Mouse (Mus musculus) brain, embryonic 14.5 days (tissue): ENCODE data around the gene Hsd17b14. TPM values are rescaled to one million over a fixed set of nuclear protein-coding genes. Genes with fewer than 3 reads are reported as not detected.
A peak's percentile ranks its signal among the peaks of the same experiment; 100 is the strongest.
"Not testable (repeated sequence)": the region's sequence is repeated elsewhere in the genome, so short reads cannot be mapped to it uniquely, and the experiment has no call there.

ENCODE experiments used
- DNase-seq: peaks from one replicate; pipeline ENCODE4 v3.0.0-alpha.2; 2011; ENCODE audit warnings: low read depth
- CTCF ChIP-seq: fragments of 200-500 bp; IDR thresholded peaks from 2 replicates; pipeline ENCODE4 v1.5.1; 2012; ENCODE audit warnings: inconsistent platforms, mild to moderate bottlenecking, moderate library complexity, borderline replicate concordance; ENCODE audit not compliant: insufficient read depth, insufficient read length; ENCODE audit errors: extremely low read depth
- POLR2A ChIP-seq: fragments of 200-500 bp; IDR thresholded peaks from 2 replicates; pipeline ENCODE4 v1.6.1; 2012; ENCODE audit warnings: mild to moderate bottlenecking, inconsistent platforms, borderline replicate concordance; ENCODE audit not compliant: poor library complexity, insufficient read depth, insufficient read length, severe bottlenecking; ENCODE audit errors: extremely low read depth
- polyA plus RNA-seq: library from polyadenylated mRNA; depleted of rRNA; stranded (reverse); fragments of >200 nt; gene quantifications from 2 replicates; pipeline ENCODE4 v1.2.3, GENCODE M21; 2012; rRNA removed

Gene Hsd17b14
- 0.25 and 0.44 TPM in 2 replicates for polyA plus RNA-seq

DNA sequence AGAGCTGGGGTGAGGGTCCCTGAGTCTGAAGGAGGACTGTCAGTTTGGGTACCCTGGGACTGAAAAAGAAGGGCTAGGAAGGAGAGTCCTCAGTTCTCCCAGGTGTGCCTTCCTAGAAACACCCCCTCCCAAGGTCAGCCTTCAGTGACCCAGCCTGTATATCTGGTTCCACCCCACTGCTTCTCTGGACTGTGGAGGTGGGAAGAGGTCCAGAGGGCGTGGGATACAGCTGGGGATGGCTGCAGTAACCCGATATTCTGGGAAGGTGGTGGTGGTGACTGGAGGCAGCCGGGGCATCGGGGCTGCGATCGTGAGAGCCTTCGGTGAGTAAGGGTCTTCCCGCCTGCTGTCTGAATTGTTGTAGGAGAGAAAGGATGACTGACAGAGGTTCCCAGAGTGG lies at the start of gene Hsd17b14:
Hsd17b14 (plus strand) TSS at position 150 of the 400 bp plus-strand sequence.
- TF ChIP-seq CTCF (no peak), POLR2A (no peak)
- no peak for DNase-seq

DNA sequence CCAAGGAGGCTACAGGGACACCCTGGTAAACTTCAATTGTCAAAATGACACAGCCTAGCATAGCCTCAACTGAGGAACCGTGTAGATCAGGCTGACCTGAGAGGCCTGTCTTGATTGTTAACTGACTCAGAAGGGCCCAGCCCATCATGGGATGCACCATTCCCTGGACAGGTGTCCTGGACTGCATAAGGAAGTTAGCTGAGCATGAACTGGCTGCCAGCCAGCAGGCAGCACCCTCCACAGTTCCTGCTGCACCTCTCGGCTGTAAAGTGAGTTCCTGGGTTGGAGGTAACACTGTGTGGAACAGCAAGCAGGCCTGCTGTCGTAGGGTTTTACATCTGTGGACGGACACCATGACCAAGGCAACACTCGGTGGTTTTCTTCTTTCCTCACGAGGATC lies 47.1 kb upstream of the Hsd17b14 start:
- TF ChIP-seq CTCF (no peak), POLR2A (no peak)
- no peak for DNase-seq

DNA sequence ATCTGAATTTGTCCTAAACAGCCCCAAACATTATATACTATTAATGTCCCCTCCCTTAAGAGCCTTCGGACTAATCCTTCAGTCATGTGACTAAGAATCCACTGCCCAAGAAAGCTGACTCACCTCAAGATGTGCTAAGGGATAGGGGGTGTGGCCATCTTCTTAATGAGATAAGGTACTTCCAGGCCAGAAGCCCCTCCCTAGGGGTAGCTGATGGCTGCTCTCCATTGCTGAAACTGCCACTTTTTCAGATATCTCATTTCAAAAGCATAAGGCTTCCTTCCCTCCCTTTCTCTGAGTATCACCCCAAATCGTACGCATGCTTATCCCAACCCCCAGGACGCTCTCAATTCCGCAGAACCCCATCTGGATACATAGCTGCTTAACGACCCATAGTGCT lies 46.1 kb upstream of the Hsd17b14 start:
- DNase-seq, result no peak
- TF ChIP-seq CTCF, result no peak
- no peak for TF ChIP-seq POLR2A

DNA sequence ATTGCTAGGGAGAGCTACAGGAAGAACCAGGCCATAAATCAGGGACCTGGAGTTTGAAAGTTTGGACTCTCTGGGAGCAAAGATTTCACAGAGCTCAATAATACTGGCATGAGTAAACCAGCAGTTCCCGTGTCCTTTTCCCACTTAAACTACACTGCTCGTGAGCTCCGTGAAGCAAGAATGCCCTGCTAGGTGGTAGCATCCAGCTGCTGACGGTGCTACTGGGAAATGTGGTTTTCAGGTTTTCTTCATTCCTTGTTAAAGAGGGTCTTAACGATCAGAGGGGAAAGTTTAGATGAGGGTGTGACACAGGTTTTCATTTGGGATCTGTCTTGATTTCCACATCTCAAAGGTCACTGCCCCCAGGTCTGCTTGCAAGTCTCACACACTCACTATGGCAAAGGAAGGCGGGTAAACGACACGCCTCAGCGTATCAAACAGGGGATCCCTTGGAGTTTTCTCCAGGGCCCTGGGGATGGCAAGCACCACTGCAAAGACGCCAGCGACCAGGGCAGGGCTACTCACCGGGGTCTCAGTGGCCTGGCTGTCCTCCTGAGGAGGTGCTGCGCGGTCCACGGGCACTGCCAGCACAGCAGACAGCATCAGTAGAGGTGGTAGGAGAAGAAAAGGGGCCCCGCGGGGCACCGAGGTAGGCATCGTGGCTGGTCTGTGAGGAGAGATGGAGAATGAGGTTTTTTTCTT lies 45.4 kb upstream of the Hsd17b14 start:
- no peak for TF ChIP-seq CTCF
- TF ChIP-seq POLR2A, result no peak
- DNase-seq, result no peak

DNA sequence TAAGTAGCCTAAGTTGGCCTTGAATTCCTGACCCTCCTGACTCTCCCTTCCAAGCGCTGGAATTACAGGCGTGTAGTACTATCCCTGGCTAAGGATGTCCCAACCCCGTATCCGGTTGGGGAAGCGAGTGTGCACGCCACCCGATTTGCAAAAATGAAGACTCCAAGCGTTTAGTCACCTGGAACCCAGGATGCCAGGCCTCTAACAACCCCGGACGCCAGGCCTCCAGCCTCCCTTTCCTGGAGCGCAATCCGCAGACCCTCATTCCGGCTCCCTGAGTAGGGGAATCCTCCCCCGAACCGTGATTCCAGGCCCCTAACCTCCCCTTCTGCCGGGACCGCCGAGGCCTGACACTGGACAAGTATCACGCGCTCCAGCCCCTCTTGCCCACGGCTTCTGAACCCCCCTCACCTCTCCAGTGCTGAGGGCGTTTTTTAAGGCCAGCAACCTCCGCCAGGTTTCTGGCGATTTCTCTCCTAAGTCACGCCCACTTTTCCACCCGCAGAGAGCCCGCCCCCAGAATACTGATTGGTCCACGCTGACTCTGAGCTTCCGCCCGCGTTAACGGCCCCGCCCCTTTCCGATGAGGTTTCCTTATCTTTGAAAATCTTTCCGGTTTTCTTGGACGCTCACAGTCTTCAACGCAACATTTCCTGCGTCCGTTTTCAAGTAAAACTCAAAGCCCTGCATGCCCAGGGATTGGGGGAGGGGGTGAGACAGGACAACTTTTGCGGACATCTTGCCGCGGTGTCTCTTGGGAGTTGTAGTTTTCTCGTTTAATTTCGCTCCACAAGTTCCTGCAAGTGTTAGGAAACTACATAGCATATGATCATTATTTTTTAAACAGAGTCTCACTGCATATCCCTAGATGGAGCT lies 44.5 kb upstream of the Hsd17b14 start, which contains the start of gene Nucb1:
Nucb1 (minus strand) TSS at position 495 of the 876 bp plus-strand sequence.
- TF ChIP-seq CTCF (no peak), POLR2A (peak; percentile 23; the same call in 1 of the 2 replicates)
- peak; percentile 96 for DNase-seq

DNA sequence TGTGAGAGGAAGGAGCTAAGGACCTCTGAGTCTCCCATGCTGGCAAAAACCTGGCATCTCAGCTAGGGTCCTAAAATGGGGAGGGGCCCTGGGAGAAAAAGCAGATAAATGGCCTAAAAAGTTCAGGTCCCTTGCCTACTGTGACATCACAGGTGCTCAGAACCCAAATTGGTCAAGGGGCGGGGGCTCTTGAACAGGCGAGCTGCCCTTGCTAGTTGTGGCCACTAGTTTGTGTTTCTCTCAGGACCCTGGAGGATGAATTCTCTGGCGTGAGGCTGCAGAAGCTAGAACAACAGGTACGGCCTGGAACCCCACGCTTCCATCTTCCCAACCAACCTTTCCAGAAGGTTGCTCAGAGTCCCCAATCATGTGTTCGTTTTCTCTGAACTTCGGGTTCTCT lies 40.3 kb upstream of the Hsd17b14 start:
- DNase-seq, result no peak
- TF ChIP-seq POLR2A (no peak), CTCF (no peak)

DNA sequence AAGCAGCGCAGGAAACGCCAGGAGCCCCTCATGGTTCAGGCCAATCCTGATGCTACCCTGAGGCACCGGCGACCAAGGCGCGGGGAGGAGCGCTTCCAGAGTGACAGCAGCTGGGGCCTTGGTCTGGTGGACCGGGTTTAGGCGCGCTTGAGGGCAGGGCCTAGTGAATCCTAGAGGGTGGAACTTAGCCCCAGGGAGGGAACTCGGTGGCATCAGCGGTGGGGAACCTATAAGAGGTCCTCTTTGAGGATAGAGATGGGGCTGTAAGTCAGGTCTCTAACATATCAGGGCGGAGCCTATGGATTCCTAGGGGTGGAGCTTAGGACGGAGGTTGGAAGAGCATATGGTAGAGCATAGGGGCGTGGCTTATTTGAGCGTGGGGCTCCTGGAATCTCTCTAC lies 39.3 kb upstream of the Hsd17b14 start:
- DNase-seq, result no peak
- TF ChIP-seq POLR2A, result no peak
- no peak for TF ChIP-seq CTCF

DNA sequence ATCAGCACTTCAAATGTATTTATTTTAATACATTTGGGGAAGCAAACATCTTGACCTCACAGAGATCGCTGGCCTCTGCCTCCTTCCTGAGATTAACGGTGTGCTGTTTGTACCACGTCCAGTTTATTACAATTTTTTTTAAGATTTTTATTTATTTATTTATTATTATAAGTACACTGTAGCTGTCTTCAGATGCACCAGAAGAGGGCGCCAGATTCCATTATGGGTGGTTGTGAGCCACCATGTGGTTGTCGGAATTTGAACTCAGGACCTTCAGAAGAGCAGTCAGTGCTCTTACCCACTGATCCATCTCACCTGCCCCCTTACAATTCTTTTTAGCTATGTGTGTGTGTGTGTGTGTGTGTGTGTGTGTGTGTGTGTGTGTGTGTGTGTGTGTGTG lies 37.8 kb upstream of the Hsd17b14 start:
- not testable (repeated sequence) for DNase-seq

DNA sequence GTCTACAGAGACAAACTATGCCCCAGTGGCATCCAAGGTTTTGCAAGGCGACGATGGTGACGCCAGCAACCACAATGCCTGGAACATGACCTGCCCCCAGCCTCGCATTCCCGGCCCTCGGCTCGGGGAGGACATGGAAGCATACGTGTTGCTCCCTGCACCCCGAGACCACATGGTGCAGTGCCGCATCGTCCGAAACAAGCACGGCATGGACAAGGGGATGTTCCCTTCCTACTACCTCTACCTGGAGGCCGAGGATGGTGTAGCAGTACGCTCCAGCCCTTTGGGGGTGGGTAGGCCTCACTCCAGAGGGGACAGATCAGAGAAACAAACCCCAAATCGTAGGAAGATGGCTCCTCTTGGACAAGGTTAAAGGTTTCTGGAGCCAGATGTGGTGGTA lies 36.1 kb upstream of the Hsd17b14 start:
- no peak for DNase-seq
- no peak for TF ChIP-seq CTCF
- no peak for TF ChIP-seq POLR2A

DNA sequence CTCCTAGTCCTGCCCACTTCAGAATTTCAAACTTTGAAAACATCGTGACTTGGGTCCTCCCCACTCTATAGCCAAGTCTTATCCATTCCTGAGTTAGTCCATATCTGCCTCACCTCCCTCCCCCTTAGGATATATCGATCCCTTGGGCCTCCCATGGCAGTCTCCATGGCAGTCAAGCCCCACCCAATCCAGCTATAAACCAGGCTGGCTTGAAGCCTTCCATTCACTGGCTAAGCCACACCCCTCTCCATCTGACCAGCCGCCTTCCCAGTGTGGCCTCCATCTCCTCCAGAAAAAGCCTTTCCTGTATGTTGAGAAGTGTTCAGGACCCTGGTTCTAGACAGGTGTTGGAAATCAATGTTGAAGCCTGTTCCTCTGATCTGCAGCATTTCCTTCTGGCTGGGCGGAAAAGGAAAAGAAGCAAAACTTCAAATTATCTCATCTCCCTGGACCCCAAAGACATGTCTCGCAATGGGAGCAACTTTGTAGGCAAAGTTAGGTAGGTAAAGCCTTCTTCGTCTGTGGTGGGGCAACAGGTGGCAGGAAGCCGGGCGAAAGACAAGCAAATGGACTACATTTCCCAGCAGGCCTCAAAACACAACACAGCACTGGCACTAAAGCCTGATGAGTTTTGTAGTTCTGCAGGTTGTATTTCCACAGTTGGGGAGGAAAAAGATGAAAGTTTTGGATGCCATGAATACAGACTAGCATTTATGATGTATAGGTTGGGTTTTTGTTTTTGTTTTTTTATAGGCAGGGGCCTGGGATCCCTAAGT lies 35.2 kb upstream of the Hsd17b14 start:
- TF ChIP-seq POLR2A (no peak), CTCF (no peak)

DNA sequence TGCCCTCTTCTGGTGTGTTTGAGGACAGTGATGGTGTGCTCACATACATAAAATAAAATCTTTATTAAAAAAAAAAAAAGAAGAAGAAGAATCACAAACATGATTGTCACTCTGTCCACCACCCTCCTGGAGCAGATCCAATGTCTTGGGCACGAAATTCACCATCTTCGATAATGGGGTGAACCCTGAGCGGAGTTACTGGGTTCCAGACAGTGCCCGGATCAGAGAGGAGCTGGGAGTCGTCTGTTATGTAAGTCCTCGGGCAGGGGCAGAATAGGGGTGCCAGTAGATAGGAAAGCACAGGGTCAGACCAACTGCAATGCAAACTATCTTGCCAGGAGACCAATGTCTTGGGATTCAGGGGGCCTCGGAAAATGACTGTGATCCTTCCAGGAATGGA lies 34.1 kb upstream of the Hsd17b14 start:
- no peak for TF ChIP-seq POLR2A
- TF ChIP-seq CTCF, result no peak
- DNase-seq, result no peak

More for the DNA sequence above, 35.2 kb upstream of the Hsd17b14 start:
- DNase-seq, result peak; percentile 27

DNA sequence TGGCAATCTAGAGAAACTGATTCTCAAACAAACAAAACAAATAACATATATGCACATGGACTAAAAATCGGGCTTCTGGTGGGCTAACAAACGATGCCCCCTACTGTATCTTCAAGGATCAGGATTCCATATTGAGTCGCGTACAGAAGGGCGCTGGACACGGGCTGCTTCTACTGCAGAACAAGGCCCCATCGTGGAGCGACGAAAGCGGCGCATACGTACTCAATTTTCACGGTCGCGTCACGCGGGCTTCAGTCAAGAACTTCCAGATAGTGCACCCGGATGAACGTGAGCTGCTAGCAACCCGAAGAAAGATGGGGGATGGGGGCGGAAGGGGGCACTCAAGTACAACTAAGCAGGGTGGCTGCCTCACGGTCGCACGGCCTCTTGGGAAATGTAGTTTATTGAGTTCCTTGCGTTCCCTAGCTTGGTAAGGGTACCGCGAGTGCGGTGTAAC lies 32.9 kb upstream of the Hsd17b14 start:
- no peak for TF ChIP-seq CTCF
- no peak for TF ChIP-seq POLR2A
- peak; percentile 97 for DNase-seq
